Mouse (Mus musculus) left cerebral cortex, adult 18-20 months (tissue): ENCODE measurements at regions not wholly inside any gene's neighbourhood (a gene's known extent, or its start where the extent isn't known, plus 50 kb on each side); places are given as distances from the start of the nearest gene placed in this dataset.
A peak's percentile ranks its signal among the peaks of the same experiment; 100 is the strongest.
"Not testable (repeated sequence)": the region's sequence is repeated elsewhere in the genome, so short reads cannot be mapped to it uniquely, and the experiment has no call there.

Experiments used
- DNase-seq, 2 experiments: peaks; one replicate each; pipeline ENCODE4 v3.0.0; 2021 to 2022; ENCODE audit warnings: low spot score in 2 of 2, mixed read lengths in 1 of 2

GRCm38 (mm10) chr12:29367741-29368106 lies 160.5 kb upstream of the Myt1l start:
- DNase-seq, result not testable (repeated sequence)

- DNase-seq, result peak; percentile 52 to 66
Measured at GRCm38 (mm10) chr12:29368107-29368819, 159.9 kb upstream of the Myt1l start.

- DNase-seq, result no peak
Measured at GRCm38 (mm10) chr12:29368820-29369175, 159.4 kb upstream of the Myt1l start.

GRCm38 (mm10) chr12:29391756-29392155 lies 136.4 kb upstream of the Myt1l start:
- peak; percentile 22 to 24 for DNase-seq

- DNase-seq, result no peak
Measured at GRCm38 (mm10) chr12:29394271-29394670, 133.9 kb upstream of the Myt1l start.

GRCm38 (mm10) chr12:29394881-29395280 lies 133.3 kb upstream of the Myt1l start:
- no peak for DNase-seq

- no peak for DNase-seq
Measured at GRCm38 (mm10) chr12:29395401-29395982, 132.7 kb upstream of the Myt1l start.

GRCm38 (mm10) chr12:29404434-29404833 lies 123.8 kb upstream of the Myt1l start:
- DNase-seq, result no peak

- DNase-seq, result no peak
Measured at GRCm38 (mm10) chr12:29409336-29410055, 118.7 kb upstream of the Myt1l start.

GRCm38 (mm10) chr12:29433936-29434335 lies 94.2 kb upstream of the Myt1l start:
- DNase-seq, result peak in 1 of 2 experiments; percentile 5

GRCm38 (mm10) chr12:29439343-29440019 lies 88.7 kb upstream of the Myt1l start:
- peak; percentile 6 to 11 for DNase-seq

GRCm38 (mm10) chr12:29465201-29465600 lies 63.0 kb upstream of the Myt1l start:
- DNase-seq, result not testable (repeated sequence)
